Mouse (Mus musculus): ENCODE results near the gene Cacng5. TPM values are rescaled to one million over a fixed set of nuclear protein-coding genes. Genes with fewer than 3 reads are reported as not detected.

Cacng5 gene
- polyA plus RNA-seq, 2 experiments: 0.04 to 0.10 TPM

DNA sequence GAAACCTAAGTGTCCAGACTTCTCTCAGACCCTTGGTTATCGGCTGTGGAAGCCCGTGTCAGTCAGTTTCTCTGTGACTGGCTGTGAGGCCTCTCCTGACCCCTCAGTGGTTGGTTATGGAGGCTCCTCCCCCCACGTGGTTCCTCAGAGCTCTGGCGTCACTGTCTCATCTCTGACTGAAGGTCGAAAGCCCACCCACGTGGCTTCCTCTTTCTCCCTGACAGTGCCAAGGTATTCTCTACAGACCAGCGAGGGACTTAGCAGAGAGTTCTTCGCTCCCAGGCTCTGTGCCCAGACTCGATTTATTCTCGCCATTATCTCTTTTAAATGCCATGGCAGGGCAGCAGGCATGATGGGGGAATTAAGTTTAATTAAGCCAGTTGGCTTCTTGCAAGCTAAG is 65.2 kb downstream of the Cacng5 start:
- ATAC-seq (ENCODE audit: low FRiP score, low read depth) (no peak), DNase-seq (ENCODE audit: low spot score) (no peak)
- no peaks in the 10 kb centered on the region for H3K36me3 ChIP-seq (ENCODE audit: control insufficient read depth, insufficient read depth, low read length)
- H3K9me3 ChIP-seq (ENCODE audit: control insufficient read depth, low read length): no peaks in the 10 kb centered on the region
- H3K4me2 ChIP-seq (replicated peaks; ENCODE audit: low read depth, low read length, severe bottlenecking): no peak overlapping the region
- no peak for TF ChIP-seq POLR2A (IDR thresholded peaks at IDR 0.05; ENCODE audit: borderline replicate concordance, extremely low read depth, insufficient read depth, insufficient read length)
- H3K27ac ChIP-seq (replicated peaks; ENCODE audit: low read depth, low read length): no peak overlapping the region
- WGBS: 51% methylated on average over 10 of the region's 10 CpGs
- no peaks in the 10 kb centered on the region for H3K27me3 ChIP-seq (ENCODE audit: control insufficient read depth, insufficient read depth, low read length)
- H3K9ac ChIP-seq (ENCODE audit: low read depth, low read length, severe bottlenecking): no peak overlapping the region
- no peak overlapping the region for H3K4me3 ChIP-seq (replicated peaks; ENCODE audit: low read length)
- H3K4me1 ChIP-seq (ENCODE audit: control insufficient read depth, insufficient read depth, low read length): no peaks in the 10 kb centered on the region

DNA sequence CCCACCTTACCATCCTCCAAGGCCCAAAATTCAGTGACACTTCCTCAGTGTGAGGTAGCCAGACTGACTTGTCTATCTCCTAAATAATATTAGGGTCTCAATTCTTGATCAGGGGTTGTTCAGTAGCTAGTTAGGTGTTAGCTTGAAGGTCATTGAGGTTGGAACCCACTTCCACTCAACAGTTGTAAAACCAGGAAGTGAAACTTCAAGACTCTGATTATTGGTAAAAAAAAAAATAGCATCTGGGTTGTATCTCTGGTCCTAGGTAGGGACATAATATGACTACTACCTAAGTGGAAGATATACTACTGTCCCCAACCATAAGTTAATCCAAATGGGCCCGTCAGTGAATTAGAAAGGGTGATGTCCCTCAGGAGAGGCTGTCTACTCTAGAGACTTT is 70.7 kb downstream of the Cacng5 start:
- H3K4me1 ChIP-seq (ENCODE audit: control insufficient read depth, insufficient read depth, low read length): no peaks in the 10 kb centered on the region
- WGBS: 68% methylated on average over 1 of the region's 1 CpGs

GRCm38 (mm10) chr11:107833351-107834040 is 81.4 kb downstream of the Cacng5 start:
- no peak overlapping the region for H3K27ac ChIP-seq (replicated peaks; ENCODE audit: low read depth, low read length)
- no peak overlapping the region for H3K9ac ChIP-seq (ENCODE audit: low read depth, low read length, severe bottlenecking)
- H3K27me3 ChIP-seq (ENCODE audit: control insufficient read depth, insufficient read depth, low read length): no peaks in the 10 kb centered on the region
- no peak overlapping the region for H3K4me2 ChIP-seq (replicated peaks; ENCODE audit: low read depth, low read length, severe bottlenecking)
- no peaks in the 10 kb centered on the region for H3K4me1 ChIP-seq (ENCODE audit: control insufficient read depth, insufficient read depth, low read length)
- no peak overlapping the region for H3K4me3 ChIP-seq (replicated peaks; ENCODE audit: low read length)
- no peaks in the 10 kb centered on the region for H3K36me3 ChIP-seq (ENCODE audit: control insufficient read depth, insufficient read depth, low read length)
- DNase-seq (ENCODE audit: low spot score): no peak
- no peaks in the 10 kb centered on the region for H3K9me3 ChIP-seq (ENCODE audit: control insufficient read depth, low read length)
- no peak for ATAC-seq (ENCODE audit: low FRiP score, low read depth)
- no peak for TF ChIP-seq POLR2A (IDR thresholded peaks at IDR 0.05; ENCODE audit: borderline replicate concordance, extremely low read depth, insufficient read depth, insufficient read length)
- WGBS: 57% methylated on average over 7 of the region's 7 CpGs

More for the DNA sequence above, 70.7 kb downstream of the Cacng5 start:
- no peak overlapping the region for H3K4me2 ChIP-seq (replicated peaks; ENCODE audit: low read depth, low read length, severe bottlenecking)
- H3K36me3 ChIP-seq (ENCODE audit: control insufficient read depth, insufficient read depth, low read length): no peaks in the 10 kb centered on the region
- no peak overlapping the region for H3K9ac ChIP-seq (ENCODE audit: low read depth, low read length, severe bottlenecking)
- no peak overlapping the region for H3K27ac ChIP-seq (replicated peaks; ENCODE audit: low read depth, low read length)
- no peak for TF ChIP-seq POLR2A (IDR thresholded peaks at IDR 0.05; ENCODE audit: borderline replicate concordance, extremely low read depth, insufficient read depth, insufficient read length)
- H3K9me3 ChIP-seq (ENCODE audit: control insufficient read depth, low read length): no peaks in the 10 kb centered on the region
- no peak overlapping the region for H3K4me3 ChIP-seq (replicated peaks; ENCODE audit: low read length)
- no peaks in the 10 kb centered on the region for H3K27me3 ChIP-seq (ENCODE audit: control insufficient read depth, insufficient read depth, low read length)
- no peak for DNase-seq (ENCODE audit: low spot score)
- ATAC-seq (ENCODE audit: low FRiP score, low read depth): no peak

Other genes with a start within 250 kb of the Cacng5 start
- gene Cacng1, start 198.5 kb downstream of the Cacng5 start, polyA plus RNA-seq (2012; rRNA removed): 14.4 and 14.8 TPM in 2 replicates
- 10.3 and 13.1 TPM in 2 replicates for gene Cacng1, start 198.5 kb downstream of the Cacng5 start, polyA plus RNA-seq (2014; fragmentation: Nextera tagmentation; extraction: Ambion mirVana)
- gene Cacng4, start 120.5 kb downstream of the Cacng5 start, polyA plus RNA-seq (2012; rRNA removed): 13.9 and 16.5 TPM in 2 replicates
- gene Cacng4, start 120.5 kb downstream of the Cacng5 start, polyA plus RNA-seq (2014; fragmentation: Nextera tagmentation; extraction: Ambion mirVana): 4.8 and 10.9 TPM in 2 replicates